Mouse (Mus musculus) bone marrow, adult 2 months (tissue): ENCODE results near the gene Gtf2b. TPM values are rescaled to one million over a fixed set of nuclear protein-coding genes. Genes with fewer than 3 reads are reported as not detected.

Experiments used
- H3K27ac ChIP-seq: fragments of 200-500 bp; 2 replicates; pipeline ENCODE4 v1.5.1; 2012; ENCODE audit warnings: low read depth, mild to moderate bottlenecking, control low read depth, inconsistent platforms, low read length; ENCODE audit not compliant: control insufficient read depth, poor library complexity, insufficient read depth
- H3K4me1 ChIP-seq: fragments of 200-500 bp; 2 replicates; pipeline ENCODE4 v1.6.1; 2011; ENCODE audit warnings: low read length; ENCODE audit not compliant: control insufficient read depth, insufficient read depth
- H3K4me3 ChIP-seq: fragments of 200-500 bp; replicated peaks from 2 replicates; pipeline ENCODE3; 2011; ENCODE audit warnings: mild to moderate bottlenecking, low read depth, low read length, control low read depth; ENCODE audit not compliant: control insufficient read depth
- CTCF ChIP-seq: fragments of 200-500 bp; IDR thresholded peaks from 2 replicates; pipeline ENCODE4 v1.5.1; 2011; ENCODE audit warnings: low read length, control low read depth; ENCODE audit not compliant: control insufficient read depth, insufficient read depth
- POLR2A ChIP-seq: fragments of 200-500 bp; IDR thresholded peaks from 2 replicates; pipeline ENCODE4 v1.6.1; 2011; ENCODE audit warnings: low read depth, mild to moderate bottlenecking, control low read depth, low read length, borderline replicate concordance; ENCODE audit not compliant: control insufficient read depth
- WGBS: fragments of 180-500 bp; shearing (Covaris S2); methylation state at CpG from one replicate; pipeline ENCODE4 v1.1.7; 2018; 5-methylcytosine and 5-hydroxymethylcytosine counted together
- polyA plus RNA-seq: library from polyadenylated mRNA; stranded (reverse); fragments of >200 nt; gene quantifications from 2 replicates; pipeline ENCODE4 v1.2.4, GENCODE M21; 2011; ENCODE audit warnings: low replicate concordance; ENCODE audit not compliant: missing spikeins, insufficient read depth, insufficient read length

Gene Gtf2b
- polyA plus RNA-seq, 1 experiment, result 17.4 TPM

- WGBS, result 94% methylated on average over 7 of the region's 7 CpGs
- no peaks in the 10 kb centered on the region for H3K4me1 ChIP-seq
Measured at GRCm38 (mm10) chr3:142747673-142748072, 17.2 kb upstream of the Gtf2b start.

GRCm38 (mm10) chr3:142749131-142749530 lies 15.7 kb upstream of the Gtf2b start:
- 82% methylated on average over 16 of the region's 16 CpGs for WGBS
- no peak overlapping the region for H3K27ac ChIP-seq
- no peaks in the 10 kb centered on the region for H3K4me1 ChIP-seq
- TF ChIP-seq POLR2A (no peak), CTCF (no peak)
- H3K4me3 ChIP-seq, result no peak overlapping the region

More at GRCm38 (mm10) chr3:142747673-142748072, 17.2 kb upstream of the Gtf2b start:
- no peak overlapping the region for H3K4me3 ChIP-seq
- no peak for TF ChIP-seq POLR2A
- no peak for TF ChIP-seq CTCF
- no peak overlapping the region for H3K27ac ChIP-seq

- Histone ChIP-seq H3K4me1 (no peaks in the 10 kb centered on the region), H3K4me3 (no peak overlapping the region), H3K27ac (no peak overlapping the region)
- 89% methylated on average over 18 of the region's 18 CpGs for WGBS
- TF ChIP-seq CTCF, result no peak
- TF ChIP-seq POLR2A, result no peak
Measured at GRCm38 (mm10) chr3:142755132-142755867, 9.5 kb upstream of the Gtf2b start.

GRCm38 (mm10) chr3:142757841-142758240 lies 7.0 kb upstream of the Gtf2b start:
- TF ChIP-seq POLR2A (no peak), CTCF (no peak)
- 59% methylated on average over 12 of the region's 12 CpGs for WGBS
- no peaks in the 10 kb centered on the region for H3K4me1 ChIP-seq
- no peak overlapping the region for H3K4me3 ChIP-seq
- no peak overlapping the region for H3K27ac ChIP-seq

GRCm38 (mm10) chr3:142758593-142758992 lies 6.3 kb upstream of the Gtf2b start:
- no peak for TF ChIP-seq POLR2A
- no peak for TF ChIP-seq CTCF
- WGBS, result 85% methylated on average over 7 of the region's 7 CpGs
- Histone ChIP-seq H3K4me1 (no peaks in the 10 kb centered on the region), H3K4me3 (no peak overlapping the region), H3K27ac (no peak overlapping the region)

GRCm38 (mm10) chr3:142760356-142760755 lies 4.5 kb upstream of the Gtf2b start:
- no peak for TF ChIP-seq POLR2A
- TF ChIP-seq CTCF, result no peak

GRCm38 (mm10) chr3:142765778-142766165 lies 927 bp downstream of the Gtf2b start:
- WGBS, result 1% methylated on average over 10 of the region's 10 CpGs
- TF ChIP-seq POLR2A (no peak), CTCF (no peak)
- Histone ChIP-seq H3K27ac (no peak overlapping the region), H3K4me3 (peak overlapping the region; percentile 96), H3K4me1 (peaks cover 2% of the 10 kb centered on the region)

More at GRCm38 (mm10) chr3:142760356-142760755, 4.5 kb upstream of the Gtf2b start:
- H3K4me1 ChIP-seq, result no peaks in the 10 kb centered on the region; the same call in 1 of the 2 replicates
- H3K4me3 ChIP-seq, result no peak overlapping the region
- H3K27ac ChIP-seq, result no peak overlapping the region
- WGBS, result 75% methylated on average over 6 of the region's 6 CpGs

GRCm38 (mm10) chr3:142768498-142768897 lies 3.7 kb downstream of the Gtf2b start:
- Histone ChIP-seq H3K4me3 (no peak overlapping the region), H3K27ac (no peak overlapping the region), H3K4me1 (peaks cover 2% of the 10 kb centered on the region)
- WGBS, result 73% methylated on average over 6 of the region's 6 CpGs
- TF ChIP-seq POLR2A (no peak), CTCF (no peak)

GRCm38 (mm10) chr3:142770518-142770917 lies 5.7 kb downstream of the Gtf2b start:
- no peak overlapping the region for H3K4me3 ChIP-seq
- H3K27ac ChIP-seq, result no peak overlapping the region
- peaks cover 2% of the 10 kb centered on the region for H3K4me1 ChIP-seq
- WGBS, result 59% methylated on average over 1 of the region's 1 CpGs
- no peak for TF ChIP-seq CTCF
